Mouse (Mus musculus): ENCODE data around the gene Sdk1.
A peak's percentile ranks its signal among the peaks of the same experiment; 100 is the strongest.

Gene Sdk1

GRCm38 (mm10) chr5:141240841-141241543, at the start of gene Sdk1:
Sdk1 (plus strand) TSS chr5:141241490.
- DNase-seq, result peak; percentile 99

- DNase-seq, result peak in 1 of 2 experiments; percentile 17
These were observed 44.0 kb upstream of the Sdk1 start for GRCm38 (mm10) chr5:141197278-141197677.

GRCm38 (mm10) chr5:141202276-141203065, 38.8 kb upstream of the Sdk1 start:
- DNase-seq, result no peak

- DNase-seq, result no peak
These were observed 34.2 kb upstream of the Sdk1 start for GRCm38 (mm10) chr5:141207061-141207460.

GRCm38 (mm10) chr5:141225243-141225642, 16.0 kb upstream of the Sdk1 start:
- DNase-seq, result no peak

- DNase-seq, result no peak
These were observed 7.0 kb upstream of the Sdk1 start for GRCm38 (mm10) chr5:141234326-141234725.

- DNase-seq, result no peak
These were observed 1.9 kb upstream of the Sdk1 start for GRCm38 (mm10) chr5:141239401-141239800.

GRCm38 (mm10) chr5:141240441-141240840, 849 bp upstream of the Sdk1 start:
- DNase-seq, result no peak

GRCm38 (mm10) chr5:141241645-141242284, 475 bp downstream of the Sdk1 start:
- DNase-seq, result no peak

GRCm38 (mm10) chr5:141243253-141243965, 2.1 kb downstream of the Sdk1 start:
- peak; percentile 17 to 36 for DNase-seq

GRCm38 (mm10) chr5:141264253-141264652, 23.0 kb downstream of the Sdk1 start:
- peak in 1 of 2 experiments; percentile 9 for DNase-seq

GRCm38 (mm10) chr5:141277112-141277511, 35.8 kb downstream of the Sdk1 start:
- DNase-seq, result no peak

- no peak for DNase-seq
These were observed 40.5 kb downstream of the Sdk1 start for GRCm38 (mm10) chr5:141281751-141282150.

GRCm38 (mm10) chr5:141289611-141290010, 48.3 kb downstream of the Sdk1 start:
- no peak for DNase-seq

- no peak for DNase-seq
These were observed 54.0 kb downstream of the Sdk1 start for GRCm38 (mm10) chr5:141295240-141295639.

- no peak for DNase-seq
These were observed 61.0 kb downstream of the Sdk1 start for GRCm38 (mm10) chr5:141302287-141302694.

- no peak for DNase-seq
These were observed 62.5 kb downstream of the Sdk1 start for GRCm38 (mm10) chr5:141303746-141304145.

GRCm38 (mm10) chr5:141304706-141305105, 63.4 kb downstream of the Sdk1 start:
- no peak for DNase-seq

- DNase-seq, result no peak
These were observed 69.4 kb downstream of the Sdk1 start for GRCm38 (mm10) chr5:141310641-141311040.

- no peak for DNase-seq
These were observed 70.5 kb downstream of the Sdk1 start for GRCm38 (mm10) chr5:141311801-141312200.

- DNase-seq, result no peak
These were observed 71.0 kb downstream of the Sdk1 start for GRCm38 (mm10) chr5:141312305-141312704.

GRCm38 (mm10) chr5:141317095-141317494, 75.8 kb downstream of the Sdk1 start:
- no peak for DNase-seq

- no peak for DNase-seq
These were observed 83.6 kb downstream of the Sdk1 start for GRCm38 (mm10) chr5:141324910-141325309.
